Mouse (Mus musculus) bone marrow, adult 2 months (tissue): ENCODE results near the gene Ccdc124.

Experiments used
- CTCF ChIP-seq: fragments of 200-500 bp; IDR thresholded peaks from 2 replicates; pipeline ENCODE4 v1.5.1; 2011; ENCODE audit warnings: low read length, control low read depth; ENCODE audit not compliant: control insufficient read depth, insufficient read depth
- POLR2A ChIP-seq: fragments of 200-500 bp; IDR thresholded peaks from 2 replicates; pipeline ENCODE4 v1.6.1; 2011; ENCODE audit warnings: low read depth, mild to moderate bottlenecking, control low read depth, low read length, borderline replicate concordance; ENCODE audit not compliant: control insufficient read depth

- no peak for TF ChIP-seq CTCF
- no peak for TF ChIP-seq POLR2A
These were observed 40.7 kb downstream of the Ccdc124 start for GRCm38 (mm10) chr8:70833018-70833482.
